Mouse (Mus musculus): ENCODE measurements around the gene Ahcyl2.

The Ahcyl2 gene

DNA sequence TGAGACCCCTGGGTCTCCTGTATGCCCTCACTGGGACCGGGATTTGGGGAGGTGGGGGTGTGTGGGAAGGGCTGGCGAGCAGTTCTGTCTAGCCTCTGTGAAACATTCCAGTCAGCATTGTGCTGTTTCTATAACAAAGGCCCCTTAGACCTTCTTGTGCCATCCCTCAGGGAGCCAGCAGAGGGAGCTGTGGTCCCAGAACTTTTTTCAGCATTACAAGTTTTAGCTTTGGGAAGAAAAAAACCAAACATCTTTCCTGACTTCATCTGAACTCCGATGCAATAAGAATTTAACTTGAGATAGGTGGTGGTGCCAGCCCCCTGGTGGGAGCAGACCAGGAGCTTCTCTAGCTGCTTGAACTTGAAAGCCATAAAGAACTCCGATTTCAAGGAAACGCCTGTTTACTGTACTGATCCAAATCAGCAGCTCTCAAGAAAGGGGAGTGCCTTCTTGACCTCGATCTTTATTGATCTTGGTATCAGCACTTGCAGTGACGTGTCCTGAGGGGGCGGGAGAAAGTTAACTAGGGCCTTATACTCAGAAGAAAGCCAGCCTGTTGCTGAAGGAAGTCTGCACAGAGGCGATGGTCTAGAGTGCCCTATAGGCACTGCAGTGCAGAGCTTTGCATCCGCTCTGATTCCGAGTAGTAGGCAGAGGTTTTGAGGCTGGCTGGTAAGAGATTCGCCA, 85.5 kb downstream of the Ahcyl2 start:
- peak; percentile 70 for DNase-seq (ENCODE audit: low read depth)

DNA sequence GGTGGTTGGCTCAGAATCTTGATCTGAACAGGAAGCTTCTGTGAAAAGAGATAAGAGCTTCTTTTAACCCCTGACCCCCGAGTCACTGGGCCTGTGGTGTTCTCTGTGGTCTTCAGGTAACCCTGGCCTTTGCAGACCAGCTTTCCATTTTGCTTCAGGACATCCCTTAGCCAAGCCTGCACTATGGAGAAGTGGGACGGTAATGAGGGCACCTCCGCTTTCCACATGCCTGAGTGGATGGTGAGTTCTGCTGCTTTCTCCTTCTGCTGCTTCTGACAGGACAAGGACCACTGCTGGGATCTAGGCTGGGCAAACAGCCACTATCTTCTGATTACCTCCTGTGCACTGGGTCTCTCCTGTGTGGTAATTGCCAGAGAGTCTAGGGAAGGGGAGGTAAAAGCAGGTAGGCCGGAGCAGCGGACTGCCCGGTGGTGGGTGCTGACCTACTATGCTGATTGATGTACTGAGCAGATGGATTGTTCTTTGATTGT, 86.1 kb downstream of the Ahcyl2 start:
- DNase-seq (ENCODE audit: low read depth), result no peak

DNA sequence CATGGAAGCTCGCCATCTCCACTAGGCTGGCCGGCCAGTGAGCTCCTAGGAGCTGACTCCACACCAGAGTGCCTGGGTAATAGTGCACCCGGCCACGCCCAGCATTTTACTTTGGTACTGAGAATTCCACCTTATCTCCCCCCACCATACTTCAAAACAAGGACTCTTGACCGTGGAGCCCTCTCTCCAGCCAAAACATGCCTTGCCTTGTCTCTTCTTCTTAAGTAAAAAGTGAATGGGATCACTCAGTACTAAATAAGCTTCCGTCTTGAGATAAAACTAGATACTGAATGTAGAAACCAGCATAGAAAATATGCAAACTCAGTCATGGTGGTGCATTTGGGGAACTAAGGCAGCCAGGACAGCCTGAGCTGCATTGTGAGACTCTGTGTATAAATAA, 90.8 kb downstream of the Ahcyl2 start:
- DNase-seq (ENCODE audit: low read depth), result no peak

DNA sequence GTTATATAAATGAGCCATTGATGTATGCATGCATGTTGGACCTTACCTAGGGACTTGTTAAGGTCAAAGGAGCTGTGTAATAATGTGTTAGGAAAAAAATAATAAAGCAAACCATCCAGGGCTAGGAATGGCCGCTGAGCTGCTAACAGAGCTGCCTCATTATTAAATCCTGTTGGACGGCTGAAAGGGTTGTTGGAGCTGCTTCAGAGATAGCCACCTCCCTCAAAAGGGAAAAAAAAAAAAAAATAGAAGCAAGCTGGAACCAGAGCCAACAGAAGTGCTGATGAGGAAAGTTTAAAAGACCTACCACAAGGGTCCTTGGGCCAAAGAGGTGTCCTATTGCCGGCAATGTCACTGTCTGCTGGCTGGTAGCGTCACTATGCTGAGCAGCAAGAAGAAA, 91.5 kb downstream of the Ahcyl2 start:
- no peak for DNase-seq (ENCODE audit: low read depth)

DNA sequence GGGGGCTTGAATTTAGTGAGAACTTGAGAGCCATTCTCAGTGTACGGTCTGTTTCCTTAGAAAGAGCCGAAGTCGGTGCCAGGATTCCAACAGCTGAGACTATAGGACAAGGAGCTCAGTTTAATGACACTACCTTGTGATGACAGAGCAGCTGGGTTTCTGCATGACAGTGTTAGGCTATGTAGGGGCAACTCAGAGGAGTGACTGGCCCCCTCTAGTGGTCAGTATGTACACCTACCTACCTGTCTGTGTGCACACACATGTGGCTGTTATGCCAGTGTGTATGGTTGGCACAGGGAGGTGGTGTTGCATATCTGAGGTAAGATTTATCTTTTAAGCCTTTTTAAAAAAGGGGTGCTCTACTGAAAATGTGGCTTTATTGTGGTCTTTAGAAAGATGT, 92.4 kb downstream of the Ahcyl2 start:
- DNase-seq (ENCODE audit: low read depth), result peak; percentile 30

DNA sequence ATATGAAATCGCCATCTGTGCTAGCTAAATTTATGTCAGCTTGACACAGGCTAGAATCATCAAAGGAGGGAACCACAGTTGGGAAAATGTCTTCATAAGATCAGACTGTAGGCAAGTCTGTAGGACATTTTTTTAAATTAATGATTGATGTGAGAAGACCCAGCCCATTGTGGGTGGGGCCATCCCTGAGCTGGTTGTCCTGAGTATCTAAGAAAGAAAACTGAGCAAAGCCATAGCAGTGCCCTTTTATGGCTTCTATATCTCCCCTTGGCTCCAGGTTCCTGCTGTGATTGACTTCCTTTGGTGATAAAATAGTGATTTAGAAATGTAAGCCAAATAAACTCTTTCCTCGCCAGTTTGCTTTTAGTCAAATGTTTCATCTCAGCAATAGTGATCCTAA, 97.1 kb downstream of the Ahcyl2 start:
- DNase-seq (ENCODE audit: low read depth), result no peak

DNA sequence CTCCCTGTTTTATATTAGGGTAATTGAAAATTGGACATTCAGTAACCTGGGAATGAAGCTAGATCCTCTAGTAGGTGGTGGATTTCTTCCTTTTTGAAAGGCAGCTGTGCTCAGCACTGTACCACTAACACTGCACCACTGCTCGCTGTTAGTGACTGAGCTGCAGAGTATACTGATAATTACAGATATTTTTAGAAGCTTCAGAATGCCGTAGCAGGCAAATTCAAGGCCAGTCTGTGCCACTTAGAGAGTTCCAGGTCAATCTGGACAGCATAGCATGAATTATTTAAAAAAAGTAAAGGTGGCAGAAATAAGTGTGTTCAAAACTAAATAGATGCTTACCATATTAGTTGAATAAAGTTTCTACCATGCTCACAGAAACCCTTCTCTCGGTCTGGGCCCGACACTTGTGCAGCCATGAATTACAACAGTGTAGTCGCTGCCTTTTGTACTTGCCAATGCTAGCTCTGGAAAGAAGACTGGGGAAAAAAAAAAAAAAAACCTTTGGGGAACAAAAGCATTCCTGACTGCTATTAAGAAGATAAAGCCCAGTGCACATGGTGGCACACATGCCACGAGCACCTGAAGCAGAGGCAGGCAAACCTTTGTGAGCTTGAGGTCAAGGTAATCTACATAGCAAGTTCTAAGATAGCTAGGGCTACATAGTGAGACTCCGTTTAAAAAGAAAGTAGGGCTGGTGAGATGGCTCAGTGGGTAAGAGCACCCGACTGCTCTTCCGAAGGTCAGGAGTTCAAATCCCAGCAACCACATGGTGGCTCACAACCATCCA, 99.3 kb downstream of the Ahcyl2 start:
- DNase-seq (ENCODE audit: low read depth), result no peak

DNA sequence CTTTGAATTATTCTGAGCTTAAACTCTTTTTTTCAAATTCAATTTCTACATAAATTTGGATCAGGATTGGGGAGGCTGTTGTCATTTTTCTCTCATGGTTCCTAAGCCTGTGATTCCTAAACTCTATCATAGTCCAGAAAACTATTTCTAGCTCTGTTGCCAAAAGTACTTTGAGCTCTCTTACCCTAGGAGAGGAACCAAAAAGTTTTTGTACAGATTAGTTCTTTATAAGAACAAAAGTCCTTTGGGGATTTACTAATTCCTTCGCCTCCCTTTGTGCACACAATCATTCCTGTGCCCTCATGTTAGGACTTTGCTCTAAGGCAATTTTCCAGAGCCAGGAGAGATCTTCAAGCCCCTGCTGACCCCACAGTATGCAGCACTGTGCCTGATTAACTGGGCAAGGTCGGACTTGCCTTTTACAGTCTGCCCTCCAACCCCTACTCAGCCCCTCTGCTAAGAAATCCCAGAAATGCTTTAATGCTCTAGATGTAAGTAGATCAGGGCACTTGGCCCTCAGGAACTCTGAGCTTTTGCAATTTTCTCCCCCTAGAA, 100.6 kb downstream of the Ahcyl2 start:
- DNase-seq (ENCODE audit: low read depth), result no peak

DNA sequence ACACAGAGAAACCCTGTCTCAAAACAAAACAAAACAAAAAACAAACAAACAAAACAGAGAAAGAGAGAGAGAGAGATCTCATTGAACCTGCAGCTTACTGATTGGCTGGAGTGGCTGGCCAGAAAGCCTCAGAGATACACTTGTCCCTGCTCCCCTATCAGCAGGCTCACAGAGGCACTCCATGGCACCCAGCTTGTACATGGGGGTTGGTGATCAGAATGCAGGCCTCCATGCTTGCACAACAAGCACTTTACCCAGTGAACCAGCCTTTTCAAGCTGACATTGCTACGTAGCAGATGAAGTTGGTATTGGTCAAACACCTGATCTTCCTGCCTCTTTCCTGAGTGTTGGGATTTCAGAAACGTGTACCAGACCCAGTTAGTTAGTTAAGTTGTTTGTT, 105.8 kb downstream of the Ahcyl2 start:
- no peak for DNase-seq (ENCODE audit: low read depth)

DNA sequence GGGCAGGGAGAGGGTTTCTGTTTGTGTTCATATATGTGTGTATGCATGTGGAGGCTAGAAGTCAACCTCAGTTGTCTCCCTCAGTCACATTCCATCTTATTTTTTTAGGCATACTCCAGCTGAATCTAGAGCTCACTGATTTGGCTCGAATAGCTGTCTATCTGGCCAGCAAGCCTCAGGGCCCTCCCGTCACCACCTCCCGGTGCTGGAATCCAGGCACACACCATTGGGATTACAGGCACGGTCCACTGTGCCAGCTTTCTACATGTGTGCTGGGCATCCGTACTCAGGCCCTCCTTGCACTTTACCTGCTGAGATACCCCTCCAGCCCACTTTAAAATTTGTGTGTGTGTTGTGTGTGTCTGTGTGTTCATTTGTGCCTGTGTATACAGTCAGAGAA, 107.8 kb downstream of the Ahcyl2 start:
- DNase-seq (ENCODE audit: low read depth), result no peak

DNA sequence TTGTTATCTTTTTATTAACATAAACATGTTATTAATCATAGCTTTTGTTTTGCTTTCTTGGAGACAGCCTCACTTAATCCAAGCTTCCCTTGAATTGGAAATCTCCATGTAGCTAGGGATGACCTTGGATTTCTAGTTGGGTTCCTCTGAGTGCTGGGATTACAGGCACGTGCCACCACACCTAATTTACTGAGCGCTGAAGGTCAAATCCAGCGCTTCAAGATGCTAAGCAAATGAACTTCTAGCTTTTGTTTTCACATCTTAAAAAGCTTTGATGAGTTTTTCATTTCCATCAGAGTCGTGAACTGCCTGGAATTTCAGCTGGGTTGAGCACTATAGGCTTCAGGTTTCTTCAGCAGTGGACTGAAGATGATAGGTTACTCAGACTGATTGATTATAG, 109.0 kb downstream of the Ahcyl2 start:
- no peak for DNase-seq (ENCODE audit: low read depth)

DNA sequence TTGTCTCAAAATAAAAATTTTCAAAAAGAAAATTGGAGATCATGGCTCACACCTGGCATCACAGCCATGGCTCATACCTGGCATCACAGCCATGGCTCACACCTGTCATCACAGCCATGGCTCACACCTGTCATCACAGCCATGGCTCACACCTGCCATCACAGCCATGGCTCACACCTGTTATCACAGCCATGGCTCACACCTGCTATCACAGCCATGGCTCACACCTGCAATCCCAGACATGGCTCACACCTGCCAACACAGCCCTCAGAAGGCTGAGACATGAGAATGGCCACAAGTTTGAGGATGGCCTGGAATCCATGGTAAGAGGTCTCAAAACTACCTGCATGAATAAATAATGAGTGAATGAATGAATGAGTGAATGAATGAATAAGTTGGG, 111.8 kb downstream of the Ahcyl2 start:
- DNase-seq (ENCODE audit: low read depth), result no peak

DNA sequence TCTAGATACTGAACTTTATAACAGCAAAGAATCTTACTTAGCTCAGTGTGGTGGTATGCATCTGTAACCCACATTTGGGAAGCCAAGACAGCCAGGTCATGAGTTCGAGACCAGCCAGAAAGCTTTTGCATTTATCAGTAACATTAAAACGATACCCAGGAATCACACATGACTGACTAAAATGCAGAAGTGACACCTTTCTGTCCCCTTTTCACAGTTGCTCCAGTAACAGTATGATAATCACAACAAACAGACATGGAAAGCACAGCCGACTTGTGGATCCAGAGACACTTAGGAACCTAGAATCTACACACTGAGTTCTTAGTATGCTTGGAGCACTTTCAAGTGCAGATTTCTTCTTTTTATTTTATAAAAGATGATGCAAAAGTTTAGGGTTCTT, 113.0 kb downstream of the Ahcyl2 start:
- no peak for DNase-seq (ENCODE audit: low read depth)

DNA sequence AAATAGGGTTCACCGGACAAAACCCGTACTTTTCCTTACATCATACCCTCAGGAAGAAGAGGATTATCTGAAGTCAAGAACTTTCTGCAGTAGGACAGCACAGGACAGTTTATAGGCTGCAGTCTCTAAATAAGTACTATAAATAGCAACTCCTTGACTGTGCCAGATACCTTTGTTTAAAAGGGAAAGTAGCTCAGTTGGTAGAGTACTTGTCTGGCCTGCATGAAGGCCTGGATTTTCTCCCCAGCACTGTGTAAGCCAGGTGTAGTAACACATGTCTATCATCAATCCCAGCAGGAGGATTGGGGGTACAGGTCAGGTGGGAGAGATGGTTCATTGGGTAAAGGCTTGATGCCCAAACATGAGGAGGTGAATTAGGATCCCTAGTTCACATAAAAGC, 114.1 kb downstream of the Ahcyl2 start:
- no peak for DNase-seq (ENCODE audit: low read depth)

DNA sequence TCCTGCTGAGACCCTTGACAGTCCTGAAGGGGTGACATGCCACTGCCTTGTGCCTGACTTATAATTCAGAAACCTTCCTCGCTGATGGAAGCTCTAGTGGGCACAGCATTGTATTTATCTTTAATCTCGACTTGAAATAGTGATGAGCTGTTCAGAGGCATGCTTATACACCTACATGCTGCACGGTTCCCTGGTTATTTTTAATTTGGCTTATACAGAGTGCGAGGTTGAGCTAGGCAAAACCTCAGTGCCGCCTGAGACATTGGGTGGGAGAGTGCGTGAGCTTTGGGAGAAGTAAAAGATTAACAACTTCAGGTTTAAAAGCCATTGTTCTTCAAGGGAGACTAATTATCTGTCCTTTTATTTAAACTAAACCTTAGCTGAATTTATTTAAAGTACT, 115.1 kb downstream of the Ahcyl2 start:
- no peak for DNase-seq (ENCODE audit: low read depth)

DNA sequence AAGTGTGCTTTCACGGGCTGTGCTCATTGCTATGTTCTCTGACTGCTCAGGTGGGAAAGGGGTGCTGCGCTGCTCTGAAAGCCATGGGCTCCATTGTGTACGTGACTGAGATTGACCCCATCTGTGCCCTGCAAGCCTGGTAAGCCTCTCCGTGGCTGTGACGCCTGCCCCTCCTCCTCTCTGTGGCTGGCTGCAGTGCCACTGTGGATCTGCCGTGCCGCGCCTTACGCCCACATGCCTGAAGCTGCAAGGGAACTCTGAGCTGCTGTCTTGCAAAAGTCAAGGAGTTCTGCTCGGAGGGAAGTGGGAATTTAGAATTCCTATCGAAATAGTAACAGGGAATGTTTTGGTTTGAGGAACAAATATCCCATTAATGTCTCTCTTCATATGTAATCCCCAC, 123.3 kb downstream of the Ahcyl2 start:
- DNase-seq (ENCODE audit: low read depth), result no peak

DNA sequence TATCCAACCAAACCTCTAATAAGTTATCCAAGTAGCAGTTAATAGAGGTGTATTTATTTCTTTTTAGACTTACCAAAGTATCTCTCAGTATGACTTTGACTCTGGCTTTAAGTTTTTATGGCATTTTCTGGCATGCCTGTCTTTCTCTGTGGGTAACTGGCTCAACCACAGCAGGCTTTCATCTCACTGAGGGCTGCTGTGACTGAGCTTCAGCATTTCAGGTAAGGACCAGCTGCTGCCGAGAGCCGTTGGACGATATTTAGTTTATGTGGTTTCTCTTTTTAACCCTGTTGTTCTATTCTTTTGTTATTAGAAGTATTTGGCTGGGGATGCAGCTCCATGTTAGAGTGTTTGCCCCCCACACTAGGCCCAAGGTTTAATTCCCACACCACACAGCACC, 129.2 kb downstream of the Ahcyl2 start:
- DNase-seq (ENCODE audit: low read depth), result no peak

DNA sequence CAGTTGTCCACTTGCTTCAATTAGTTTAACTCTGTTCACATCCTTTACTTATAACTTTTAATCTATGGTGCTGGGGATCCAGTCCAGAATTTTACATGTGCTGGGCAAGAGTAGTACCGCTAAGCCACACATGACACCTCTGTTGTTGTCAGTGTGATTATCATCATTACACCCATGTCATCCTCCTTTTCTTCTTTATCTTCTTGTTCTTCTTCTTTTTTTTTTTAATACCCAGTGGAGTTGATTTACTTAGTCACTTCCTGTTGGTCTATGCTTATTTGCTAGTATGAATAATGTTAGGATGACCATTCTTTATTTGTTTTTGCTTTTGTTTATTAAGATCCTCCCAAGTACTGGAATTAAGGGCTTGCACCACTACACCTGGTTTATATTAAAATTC, 133.6 kb downstream of the Ahcyl2 start:
- DNase-seq (ENCODE audit: low read depth), result no peak

DNA sequence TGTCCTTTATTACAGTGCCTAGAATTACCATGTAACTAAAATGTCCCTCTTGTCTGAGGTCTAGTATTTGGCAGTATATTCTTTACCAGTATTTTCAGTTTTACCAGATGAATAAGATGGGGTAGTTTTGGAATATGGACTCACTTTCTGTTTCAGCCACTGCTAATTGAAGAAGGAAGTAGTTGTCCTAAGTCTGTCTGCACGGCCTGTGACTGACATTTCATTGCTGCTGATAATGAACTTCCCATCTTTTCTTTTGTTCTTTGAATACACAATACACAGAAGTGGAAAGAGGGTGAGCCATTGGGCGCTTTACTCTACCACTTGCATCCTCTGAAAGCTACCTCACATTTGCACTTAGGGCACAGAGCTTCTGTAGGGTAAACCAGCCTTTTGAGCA, 134.4 kb downstream of the Ahcyl2 start:
- no peak for DNase-seq (ENCODE audit: low read depth)

DNA sequence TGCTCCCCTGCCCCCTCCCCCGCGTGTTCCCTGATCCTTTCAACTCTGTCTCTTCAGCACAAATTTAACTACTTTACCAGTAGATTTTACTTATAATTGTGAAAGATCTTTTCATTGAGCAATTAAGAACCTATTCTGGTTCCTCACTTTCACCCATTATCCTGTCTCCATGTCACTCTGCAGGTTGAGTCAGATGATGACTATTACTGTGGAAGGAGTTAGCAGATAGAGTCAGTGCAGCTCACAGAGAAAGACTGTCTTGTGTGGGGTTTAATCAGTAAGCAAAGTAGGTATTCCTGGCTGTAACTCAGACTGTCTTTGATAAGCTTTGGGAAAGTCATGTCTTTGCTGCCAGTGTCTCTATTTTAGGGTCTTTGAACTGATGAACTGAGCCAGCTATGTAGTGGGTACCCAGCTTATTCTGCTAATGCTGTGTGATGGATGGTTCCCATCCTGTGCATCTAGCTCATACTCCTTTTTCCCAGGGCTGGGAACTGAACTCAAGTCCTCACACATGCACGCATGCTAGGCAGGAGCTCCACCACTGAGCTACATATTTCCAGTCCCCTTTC, 135.6 kb downstream of the Ahcyl2 start:
- no peak for DNase-seq (ENCODE audit: low read depth)

DNA sequence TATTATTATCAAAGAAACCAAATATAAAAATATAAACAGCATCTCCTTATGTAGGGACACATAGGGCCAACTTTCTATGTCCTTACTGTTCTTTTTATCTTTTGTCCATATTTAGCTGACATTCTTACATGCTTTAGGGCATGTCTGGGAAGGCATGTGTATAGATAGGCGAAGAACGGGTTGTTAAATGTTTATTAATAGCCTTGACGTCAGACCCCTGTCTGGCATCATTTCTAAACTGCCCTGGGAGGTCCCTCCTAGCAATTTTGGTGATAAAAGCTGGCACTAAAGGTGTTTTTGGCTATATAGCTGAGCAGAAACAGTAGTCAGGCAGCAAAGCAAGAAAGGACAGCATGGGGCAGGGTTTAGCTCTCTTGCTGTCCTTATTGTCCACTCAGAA, 136.5 kb downstream of the Ahcyl2 start:
- no peak for DNase-seq (ENCODE audit: low read depth)

DNA sequence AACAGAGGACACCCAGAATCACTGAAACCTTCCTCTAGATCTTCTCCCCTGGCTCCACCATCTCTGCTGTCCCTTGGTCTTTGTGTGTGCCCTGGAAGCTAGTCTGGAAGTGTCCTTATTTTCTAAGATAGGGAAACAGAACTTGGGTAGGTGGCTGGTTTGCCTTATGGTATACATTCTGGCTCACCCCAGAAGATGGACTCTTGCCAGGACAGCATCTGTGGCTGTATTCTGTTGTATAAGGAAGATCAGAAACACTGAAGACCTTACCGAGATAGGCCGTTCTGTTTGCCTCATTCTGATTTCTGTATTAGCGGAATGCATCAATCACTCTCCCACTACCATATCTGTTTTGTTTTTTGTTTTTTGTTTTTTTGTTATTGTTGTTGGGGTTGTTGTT, 142.8 kb downstream of the Ahcyl2 start:
- DNase-seq (ENCODE audit: low read depth), result no peak

DNA sequence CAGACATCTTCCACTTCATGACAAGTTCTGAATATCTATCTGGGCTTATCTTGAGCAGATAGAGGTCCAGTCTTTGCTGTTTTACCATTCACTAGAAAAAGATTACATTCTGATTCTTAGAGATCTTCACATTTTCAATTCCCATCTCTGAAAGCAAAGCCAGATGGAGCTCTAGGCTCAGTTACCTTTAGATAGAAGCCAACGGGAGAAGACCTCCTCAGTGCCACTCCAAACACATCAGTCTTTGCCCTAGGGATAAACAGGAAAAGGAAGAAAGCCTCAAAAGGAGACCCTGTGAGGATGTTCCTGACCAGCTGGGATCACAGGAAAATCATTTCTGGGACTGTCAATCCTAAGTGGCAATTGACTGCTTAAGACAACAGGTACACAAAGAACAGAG, 145.9 kb downstream of the Ahcyl2 start:
- no peak for DNase-seq (ENCODE audit: low read depth)
